Mouse (Mus musculus): ENCODE measurements around the gene Arid3a.
A peak's percentile ranks its signal among the peaks of the same experiment; 100 is the strongest.

Arid3a gene

GRCm38 (mm10) chr10:79946752-79947322 lies 20.0 kb downstream of the Arid3a start:
- DNase-seq (ENCODE audit: low spot score in 2 of 2), result no peak

- no peak for DNase-seq (ENCODE audit: low spot score in 2 of 2)
Measured at GRCm38 (mm10) chr10:79947502-79947901, 20.7 kb downstream of the Arid3a start.

- DNase-seq (ENCODE audit: low spot score in 2 of 2), result no peak
Measured at GRCm38 (mm10) chr10:79949873-79950272, 23.0 kb downstream of the Arid3a start.

GRCm38 (mm10) chr10:79950661-79951060 lies 23.8 kb downstream of the Arid3a start:
- DNase-seq (ENCODE audit: low spot score in 2 of 2), result no peak

- DNase-seq (ENCODE audit: low spot score in 2 of 2), result no peak
Measured at GRCm38 (mm10) chr10:79953946-79954345, 27.1 kb downstream of the Arid3a start.

GRCm38 (mm10) chr10:79955691-79956090 lies 28.8 kb downstream of the Arid3a start:
- no peak for DNase-seq (ENCODE audit: low spot score in 2 of 2)

- no peak for DNase-seq (ENCODE audit: low spot score in 2 of 2)
Measured at GRCm38 (mm10) chr10:79956643-79957154, 29.9 kb downstream of the Arid3a start.

- peak; percentile 67 to 79 for DNase-seq (ENCODE audit: low spot score in 2 of 2)
Measured at GRCm38 (mm10) chr10:79958140-79958816, 31.4 kb downstream of the Arid3a start.

- peak in 1 of 2 experiments; percentile 57 for DNase-seq (ENCODE audit: low spot score in 2 of 2)
Measured at GRCm38 (mm10) chr10:79959412-79959811, 32.6 kb downstream of the Arid3a start.

GRCm38 (mm10) chr10:79959847-79960601 lies 33.2 kb downstream of the Arid3a start, which contains the start of gene Wdr18:
Gene Wdr18 (plus strand): TSS chr10:79960152.
- DNase-seq (ENCODE audit: low spot score in 2 of 2), result peak; percentile 100

GRCm38 (mm10) chr10:79960671-79961294 lies 33.9 kb downstream of the Arid3a start:
- DNase-seq (ENCODE audit: low spot score in 2 of 2), result no peak

GRCm38 (mm10) chr10:79964727-79965126 lies 37.9 kb downstream of the Arid3a start:
- DNase-seq (ENCODE audit: low spot score in 2 of 2), result no peak

GRCm38 (mm10) chr10:79965325-79965724 lies 38.5 kb downstream of the Arid3a start:
- DNase-seq (ENCODE audit: low spot score in 2 of 2), result no peak

- DNase-seq (ENCODE audit: low spot score in 2 of 2), result peak; percentile 70 to 71
Measured at GRCm38 (mm10) chr10:79966886-79967400, 40.1 kb downstream of the Arid3a start.

GRCm38 (mm10) chr10:79968181-79968580 lies 41.3 kb downstream of the Arid3a start:
- DNase-seq (ENCODE audit: low spot score in 2 of 2), result no peak

- DNase-seq (ENCODE audit: low spot score in 2 of 2), result no peak
Measured at GRCm38 (mm10) chr10:79969124-79969568, 42.3 kb downstream of the Arid3a start.

- no peak for DNase-seq (ENCODE audit: low spot score in 2 of 2)
Measured at GRCm38 (mm10) chr10:79970415-79971182, 43.8 kb downstream of the Arid3a start, which contains the start of gene Grin3b. Gene Grin3b (plus strand): TSS chr10:79970715.

- DNase-seq (ENCODE audit: low spot score in 2 of 2), result no peak
Measured at GRCm38 (mm10) chr10:79971183-79971497, 44.3 kb downstream of the Arid3a start.

- DNase-seq (ENCODE audit: low spot score in 2 of 2), result peak in 1 of 2 experiments; percentile 45
Measured at GRCm38 (mm10) chr10:79972831-79973230, 46.0 kb downstream of the Arid3a start.

GRCm38 (mm10) chr10:79974087-79974486 lies 47.2 kb downstream of the Arid3a start:
- no peak for DNase-seq (ENCODE audit: low spot score in 2 of 2)

GRCm38 (mm10) chr10:79974668-79975067 lies 47.8 kb downstream of the Arid3a start:
- no peak for DNase-seq (ENCODE audit: low spot score in 2 of 2)

Measured in heart, adult 9 months (tissue).